Mouse (Mus musculus): Measurements from ENCODE around the gene Fam234b.

The Fam234b gene

DNA sequence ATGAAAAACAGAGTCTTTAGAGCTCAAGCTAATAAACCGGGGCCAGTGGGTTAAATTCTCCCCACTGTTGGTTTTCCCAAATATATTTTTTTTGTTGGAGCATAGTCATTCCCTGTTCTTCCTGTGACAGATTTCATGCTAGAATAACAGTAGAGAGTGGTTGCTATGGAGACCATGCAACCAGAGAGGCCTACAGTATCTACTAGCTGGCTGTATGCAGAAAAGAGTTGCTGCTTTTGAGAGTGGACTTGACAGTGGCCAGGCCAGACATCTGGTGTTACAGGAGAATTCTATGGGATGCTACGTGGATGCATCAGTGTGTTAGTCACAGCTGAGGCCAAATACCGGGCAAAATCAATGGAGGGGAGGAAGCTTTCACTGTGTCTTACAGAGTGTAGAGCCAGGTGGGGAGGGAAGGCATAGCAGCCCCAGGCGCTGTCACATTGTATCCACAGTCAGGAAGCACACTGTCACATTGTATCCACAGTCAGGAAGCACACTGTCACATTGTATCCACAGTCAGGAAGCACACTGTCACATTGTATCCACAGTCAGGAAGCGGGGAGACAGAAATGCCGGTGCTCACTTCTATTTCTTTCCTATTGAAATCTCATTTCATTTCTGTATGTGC is 26.1 kb downstream of the Fam234b start:
- no peak for DNase-seq (ENCODE audit: low spot score in 2 of 2)

DNA sequence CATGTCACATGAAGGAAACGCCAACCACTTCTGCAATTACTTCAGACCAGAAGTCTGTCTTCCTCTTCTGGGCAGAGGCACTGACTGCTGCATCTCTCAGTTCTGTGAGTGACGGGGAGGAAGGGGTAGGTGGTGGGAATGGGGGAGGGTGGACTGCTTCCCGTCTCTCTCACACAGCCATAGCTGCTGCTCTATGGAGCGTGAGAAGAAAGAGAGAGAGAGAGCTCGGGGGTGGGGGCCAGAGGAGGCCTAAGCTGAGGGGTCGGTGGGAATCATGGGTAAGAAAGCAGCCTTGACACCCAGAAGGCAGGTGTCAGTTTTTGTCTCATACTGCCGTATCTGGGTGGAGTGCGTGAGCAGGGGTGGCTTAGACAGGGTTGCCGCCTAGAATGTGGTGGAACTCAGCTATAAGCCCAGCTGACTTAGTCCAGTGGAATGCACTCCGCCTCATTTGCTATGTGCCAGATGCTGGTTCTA is 30.7 kb downstream of the Fam234b start:
- DNase-seq (ENCODE audit: low spot score in 2 of 2) = no peak

GRCm38 (mm10) chr6:135230586-135230985 is 32.8 kb downstream of the Fam234b start:
- no peak for DNase-seq (ENCODE audit: low spot score in 2 of 2)

- DNase-seq (ENCODE audit: low spot score in 2 of 2) = no peak
Observed at GRCm38 (mm10) chr6:135232443-135233182, 34.8 kb downstream of the Fam234b start.

DNA sequence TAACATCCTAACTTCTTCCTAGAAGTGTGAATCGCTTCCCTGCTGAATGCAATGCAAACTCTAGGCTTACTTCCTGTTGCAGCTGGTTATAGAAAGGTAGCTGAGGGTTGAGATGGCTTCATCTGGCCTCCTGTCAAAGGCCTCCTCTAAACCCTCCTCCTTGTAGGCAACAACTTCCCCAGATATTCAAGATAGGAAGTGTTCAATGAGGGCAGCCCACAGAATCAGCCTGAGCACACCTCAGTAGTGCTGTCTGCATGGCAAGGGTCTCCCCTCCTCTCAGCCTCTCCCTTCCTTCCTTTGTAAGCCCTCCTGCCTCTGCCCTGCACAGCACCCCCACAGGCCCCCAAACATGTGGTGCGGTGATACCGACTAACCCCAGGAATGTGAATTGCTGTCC is 38.0 kb downstream of the Fam234b start:
- no peak for DNase-seq (ENCODE audit: low spot score in 2 of 2)

DNA sequence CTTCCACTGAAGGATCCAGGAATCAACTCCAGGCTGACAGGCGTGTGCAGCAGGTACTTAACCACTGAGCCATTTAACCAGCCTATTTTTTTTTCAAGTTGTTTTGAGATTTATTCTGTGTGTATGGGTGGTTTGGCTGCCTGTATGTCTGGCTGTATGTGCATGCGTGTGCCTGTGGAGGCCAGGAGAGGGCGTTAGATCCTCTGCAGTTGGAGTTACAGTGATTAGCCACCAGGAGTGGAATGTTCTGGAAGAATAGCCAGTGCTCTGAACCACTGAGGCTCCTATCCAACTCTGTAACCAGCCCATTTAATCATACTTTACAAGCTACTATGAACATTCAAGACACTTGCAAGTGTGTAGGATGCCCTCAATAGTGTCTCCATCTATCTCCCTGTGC is 38.8 kb downstream of the Fam234b start:
- DNase-seq (ENCODE audit: low spot score in 2 of 2) = no peak

DNA sequence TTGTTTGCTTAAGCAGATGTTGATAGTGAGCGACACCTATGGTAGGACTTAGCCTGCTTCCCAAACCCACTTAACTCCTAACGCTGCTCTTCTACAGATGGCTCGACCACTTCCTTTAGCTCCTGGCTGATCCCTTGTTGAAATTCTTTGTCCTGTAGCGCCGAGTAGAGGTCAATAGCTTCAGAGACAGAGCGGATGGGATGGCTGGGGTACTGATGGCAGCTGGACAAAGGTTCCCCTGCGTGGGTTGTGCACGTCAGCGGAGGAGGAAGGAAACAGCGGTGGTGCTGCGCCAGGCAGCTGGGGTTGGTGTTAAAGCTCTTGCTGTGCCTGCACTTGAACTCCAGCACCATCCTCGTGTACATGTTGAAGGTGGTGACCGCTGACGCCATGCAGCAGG is 39.5 kb downstream of the Fam234b start:
- DNase-seq (ENCODE audit: low spot score in 2 of 2) = no peak

- no peak for DNase-seq (ENCODE audit: low spot score in 2 of 2)
Observed at GRCm38 (mm10) chr6:135238211-135238610, 40.4 kb downstream of the Fam234b start.

- DNase-seq (ENCODE audit: low spot score in 2 of 2) = no peak
Observed at GRCm38 (mm10) chr6:135240361-135240760, 42.6 kb downstream of the Fam234b start.

DNA sequence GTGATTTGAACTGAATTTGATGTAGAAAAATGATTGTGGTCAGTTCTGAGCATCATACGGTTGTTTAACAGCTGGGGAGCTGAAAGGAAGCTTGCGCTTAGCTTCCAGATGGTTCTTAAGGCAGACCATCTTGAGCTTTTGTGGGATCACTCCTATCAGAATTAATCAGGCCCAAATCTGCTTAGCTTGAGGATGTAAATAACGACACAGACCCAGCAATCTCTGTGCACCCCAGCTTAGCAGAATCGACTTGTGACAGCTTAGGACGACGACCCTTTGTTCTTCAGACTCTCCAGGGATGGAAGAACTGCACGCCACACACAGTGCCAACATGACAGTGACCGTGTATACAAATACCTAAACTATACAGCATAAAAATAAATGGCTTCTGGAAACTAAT is 47.8 kb downstream of the Fam234b start:
- no peak for DNase-seq (ENCODE audit: low spot score in 2 of 2)

DNA sequence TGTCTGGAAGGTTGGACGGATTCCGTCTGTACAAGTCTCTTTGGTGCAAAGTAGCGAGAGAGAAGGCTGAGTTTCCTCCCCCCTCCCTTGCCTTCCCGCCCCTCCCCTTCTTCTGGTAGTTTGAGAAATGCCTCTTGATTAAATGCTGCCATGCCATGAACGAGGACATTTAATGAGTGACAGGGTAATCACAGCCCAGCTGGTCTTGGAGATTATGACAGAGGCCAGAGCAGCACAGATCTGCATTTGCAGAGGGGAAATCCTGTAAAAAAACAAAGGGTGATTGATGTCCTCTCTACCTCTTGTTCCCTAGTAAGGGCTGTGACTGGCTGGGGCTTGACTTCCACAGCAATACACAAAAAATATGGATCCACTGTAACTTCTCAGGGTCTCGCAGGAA is 50.1 kb downstream of the Fam234b start:
- DNase-seq (ENCODE audit: low spot score in 2 of 2) = no peak

- DNase-seq (ENCODE audit: low spot score in 2 of 2) = peak; percentile 65 to 78
Observed at GRCm38 (mm10) chr6:135249846-135250531, 52.2 kb downstream of the Fam234b start.

- DNase-seq (ENCODE audit: low spot score in 2 of 2) = no peak
Observed at GRCm38 (mm10) chr6:135250926-135251699, 53.3 kb downstream of the Fam234b start.

DNA sequence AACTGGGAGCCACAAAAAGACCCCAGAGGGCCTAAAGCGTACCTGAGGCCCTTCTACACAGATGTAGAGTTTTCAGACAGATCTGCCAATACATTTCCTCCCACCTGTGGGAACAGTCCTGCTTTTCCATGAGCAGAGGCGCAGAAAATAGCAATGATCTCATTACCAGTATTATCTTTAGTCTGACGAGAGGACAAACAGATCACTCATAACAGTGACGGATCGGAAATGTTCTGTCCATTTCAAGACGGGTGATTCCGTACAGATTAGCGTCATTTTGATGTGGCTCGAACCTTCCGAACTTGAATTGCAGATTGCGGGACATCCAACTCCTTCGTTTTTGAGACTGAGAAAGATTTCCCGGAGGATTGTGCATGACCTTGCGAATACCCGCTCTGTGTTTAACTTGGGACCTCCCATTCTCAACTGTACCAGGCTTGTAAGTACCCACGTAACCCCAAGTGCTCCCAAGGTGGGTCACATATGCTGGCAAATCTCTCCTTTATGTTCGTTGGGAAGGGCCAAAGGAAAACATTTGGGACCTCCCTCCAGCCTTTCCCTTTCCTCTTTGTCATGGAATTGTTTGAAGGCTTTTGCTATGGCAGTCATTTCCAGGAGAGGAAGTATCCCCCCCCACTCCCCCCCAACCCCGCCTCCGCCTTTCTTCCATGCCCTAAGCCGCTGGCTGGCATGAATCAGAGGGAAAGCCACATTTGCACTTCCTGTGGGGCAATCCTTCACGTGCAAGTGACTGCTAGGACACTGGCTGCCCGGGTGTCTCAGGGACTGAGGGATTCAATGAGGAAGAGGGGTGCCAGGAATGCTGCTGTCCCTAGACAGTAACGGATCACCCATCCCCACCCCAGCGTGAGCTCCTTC is 54.3 kb downstream of the Fam234b start:
- no peak for DNase-seq (ENCODE audit: low spot score in 2 of 2)

- peak; percentile 82 to 90 for DNase-seq (ENCODE audit: low spot score in 2 of 2)
Observed at GRCm38 (mm10) chr6:135252728-135253077, 54.9 kb downstream of the Fam234b start.

DNA sequence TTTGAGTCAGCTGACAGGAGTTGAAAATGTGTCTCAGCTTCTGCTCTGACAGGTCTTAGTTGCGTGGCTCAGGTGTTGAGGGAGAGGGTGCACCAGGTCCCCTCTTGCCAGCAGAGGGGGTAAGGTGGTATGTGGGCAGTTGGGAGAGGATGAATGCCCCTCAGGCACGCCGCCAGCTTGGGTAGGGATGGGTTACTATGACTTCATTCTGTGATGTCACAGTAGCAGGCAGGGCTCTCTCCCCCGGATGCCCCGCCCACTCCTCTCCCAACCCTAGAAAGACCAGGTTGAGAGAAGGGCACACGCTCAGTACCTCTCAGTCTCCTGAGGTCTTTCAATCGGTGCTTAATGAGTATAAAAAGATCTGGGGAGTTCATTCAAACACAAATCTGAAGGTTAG is 56.4 kb downstream of the Fam234b start, which contains the start of gene Gsg1:
Gsg1 (minus strand) TSS at position 199 of the 400 bp plus-strand sequence.
- no peak for DNase-seq (ENCODE audit: low spot score in 2 of 2)

DNA sequence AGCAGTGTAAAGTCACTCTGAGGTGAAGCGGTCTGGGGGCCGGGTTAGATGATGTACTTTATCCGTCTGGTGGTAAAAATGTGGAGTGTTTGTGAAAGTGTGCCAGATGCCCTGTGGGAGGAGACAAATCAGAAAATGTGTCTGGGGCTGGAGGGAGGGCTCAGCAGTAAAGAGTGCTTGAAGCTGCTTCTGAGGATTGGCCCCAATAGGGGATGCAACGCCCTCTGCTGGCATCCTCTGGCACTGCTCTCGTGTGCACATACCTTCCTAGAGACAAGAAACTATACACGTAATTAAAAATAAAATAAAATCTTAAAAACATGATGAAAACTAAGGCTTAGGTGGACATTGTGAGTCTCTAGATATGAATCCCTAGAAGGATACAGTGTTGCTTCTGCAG is 62.7 kb downstream of the Fam234b start:
- DNase-seq (ENCODE audit: low spot score in 2 of 2) = no peak

DNA sequence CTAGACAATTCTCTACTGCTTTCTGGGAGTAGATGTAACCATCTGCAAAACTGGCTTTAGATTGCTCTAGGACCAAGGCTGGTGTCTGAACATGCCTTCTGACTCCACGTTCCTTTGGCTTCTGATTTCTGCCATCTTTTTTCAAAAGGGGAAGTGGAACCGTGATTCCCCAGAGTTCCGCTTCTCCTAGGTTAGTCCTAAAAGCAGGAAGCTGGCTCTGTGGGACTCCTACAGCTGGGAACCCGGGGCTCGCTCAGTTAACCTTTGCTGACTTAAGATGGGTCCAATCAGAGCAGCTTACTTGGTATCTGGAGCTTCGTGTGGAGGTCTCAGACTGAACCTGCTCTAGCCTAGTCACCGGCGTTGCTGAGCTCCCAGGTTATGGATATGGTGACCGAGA is 63.3 kb downstream of the Fam234b start:
- DNase-seq (ENCODE audit: low spot score in 2 of 2) = no peak

DNA sequence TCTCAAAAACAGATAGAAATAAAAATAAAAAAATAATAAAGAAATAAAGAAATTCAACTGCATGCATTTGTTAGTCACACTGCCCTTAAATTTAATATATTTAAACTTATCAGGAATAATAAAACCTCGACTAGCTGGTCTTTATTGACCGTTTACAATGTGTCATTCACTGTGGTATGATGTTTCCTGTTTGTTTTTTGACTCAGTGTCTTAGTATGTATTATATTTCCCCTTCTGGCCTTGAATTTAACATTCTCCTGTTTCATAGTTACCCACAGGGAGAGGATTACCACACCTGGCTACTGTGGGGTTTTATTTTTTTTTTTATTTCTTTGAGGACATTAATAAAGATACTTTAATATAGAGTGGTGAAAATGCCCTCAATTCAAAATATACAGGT is 64.8 kb downstream of the Fam234b start:
- DNase-seq (ENCODE audit: low spot score in 2 of 2) = no peak

DNA sequence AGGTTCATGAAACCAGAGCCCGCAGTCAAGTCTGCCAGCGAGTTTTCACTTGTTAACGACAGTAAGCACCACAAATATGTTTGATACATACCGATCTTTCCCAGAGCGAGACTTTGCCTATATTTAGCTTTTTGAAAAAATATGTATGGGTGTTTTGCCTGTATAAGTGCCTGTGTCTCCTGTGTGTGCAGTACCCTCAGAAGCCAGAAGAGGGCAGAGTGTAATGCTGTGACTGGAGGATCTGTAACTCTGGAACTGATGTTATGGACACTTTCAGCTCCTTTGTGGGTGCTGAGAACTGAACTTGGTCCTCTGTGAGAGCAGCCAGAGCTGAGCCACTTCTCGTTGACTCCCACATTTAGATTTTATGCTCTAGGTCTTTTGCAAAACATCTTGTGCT is 66.4 kb downstream of the Fam234b start:
- DNase-seq (ENCODE audit: low spot score in 2 of 2) = no peak

- DNase-seq (ENCODE audit: low spot score in 2 of 2) = no peak
Observed at GRCm38 (mm10) chr6:135266056-135266455, 68.3 kb downstream of the Fam234b start.

All from urinary bladder, postnatal 4 days (tissue).